Mouse (Mus musculus): ENCODE measurements around the gene Mrpl49. TPM values are rescaled to one million over a fixed set of nuclear protein-coding genes. Genes with fewer than 3 reads are reported as not detected.
"Not testable (repeated sequence)": the region's sequence is repeated elsewhere in the genome, so short reads cannot be mapped to it uniquely, and the experiment has no call there.

Gene Mrpl49
- polyA plus RNA-seq, 1 experiment from 2014 or later = 75.6 TPM

- peak; percentile 93 for ATAC-seq
- H3K36me3 ChIP-seq (ENCODE audit: poor library complexity, severe bottlenecking) = peaks cover 35% of the 10 kb centered on the region
- peak within 1 kb of the TSS; percentile 95 for H3K4me3 ChIP-seq
- peaks cover 27% of the 10 kb centered on the region for H3K4me1 ChIP-seq
- H3K27me3 ChIP-seq = no peaks in the 10 kb centered on the region
- H3K27ac ChIP-seq = peak within 1 kb of the TSS; percentile 98
- peak within 1 kb of the TSS; percentile 99 for H3K4me2 ChIP-seq
- peak within 1 kb of the TSS; percentile 95 for H3K9ac ChIP-seq
- no peaks in the 10 kb centered on the region for H3K9me3 ChIP-seq (replicated peaks)
- WGBS = under 1% methylated on average over 65 of the region's 65 CpGs
These were observed 11.1 kb downstream of the Mrpl49 start, which contains the start of gene Syvn1 for GRCm38 (mm10) chr19:6046294-6047153. Gene Syvn1, plus strand, starts transcription at chr19:6046576.

GRCm38 (mm10) chr19:6045366-6046293, 12.0 kb downstream of the Mrpl49 start:
- WGBS = 21% methylated on average over 20 of the region's 20 CpGs
- H3K9ac ChIP-seq = peak overlapping the region; percentile 95
- H3K9me3 ChIP-seq (replicated peaks) = no peaks in the 10 kb centered on the region
- H3K27ac ChIP-seq = peak overlapping the region; percentile 98
- H3K27me3 ChIP-seq = no peaks in the 10 kb centered on the region
- peaks cover 27% of the 10 kb centered on the region for H3K4me1 ChIP-seq
- peak overlapping the region; percentile 95 for H3K4me3 ChIP-seq
- peak overlapping the region; percentile 99 for H3K4me2 ChIP-seq
- ATAC-seq = peak; percentile 55
- H3K36me3 ChIP-seq (ENCODE audit: poor library complexity, severe bottlenecking) = peaks cover 26% of the 10 kb centered on the region

GRCm38 (mm10) chr19:6044102-6044501, 13.5 kb downstream of the Mrpl49 start:
- Histone ChIP-seq H3K36me3 (ENCODE audit: poor library complexity, severe bottlenecking) (peaks cover 11% of the 10 kb centered on the region), H3K4me1 (peaks cover 27% of the 10 kb centered on the region)
- not testable (repeated sequence) for H3K9ac ChIP-seq; ATAC-seq; H3K27me3 ChIP-seq; H3K27ac ChIP-seq; H3K9me3 ChIP-seq (replicated peaks); H3K4me2 ChIP-seq; H3K4me3 ChIP-seq
- WGBS = 65% methylated on average over 4 of the region's 4 CpGs

GRCm38 (mm10) chr19:6042293-6042692, 15.3 kb downstream of the Mrpl49 start:
- no peak overlapping the region for H3K4me2 ChIP-seq
- H3K4me1 ChIP-seq = peaks cover 12% of the 10 kb centered on the region
- H3K27me3 ChIP-seq = no peaks in the 10 kb centered on the region
- H3K36me3 ChIP-seq (ENCODE audit: poor library complexity, severe bottlenecking) = no peaks in the 10 kb centered on the region
- H3K27ac ChIP-seq = no peak overlapping the region
- H3K9me3 ChIP-seq (replicated peaks) = no peaks in the 10 kb centered on the region
- H3K4me3 ChIP-seq = no peak overlapping the region
- 82% methylated on average over 9 of the region's 9 CpGs for WGBS
- no peak for ATAC-seq
- H3K9ac ChIP-seq = no peak overlapping the region

GRCm38 (mm10) chr19:6040002-6040401, 17.6 kb downstream of the Mrpl49 start:
- Histone ChIP-seq H3K4me3 (no peak overlapping the region), H3K9me3 (replicated peaks) (no peaks in the 10 kb centered on the region), H3K27me3 (no peaks in the 10 kb centered on the region), H3K4me2 (no peak overlapping the region), H3K9ac (no peak overlapping the region), H3K36me3 (ENCODE audit: poor library complexity, severe bottlenecking) (no peaks in the 10 kb centered on the region), H3K27ac (no peak overlapping the region), H3K4me1 (peaks cover 2% of the 10 kb centered on the region)
- no peak for ATAC-seq

- 84% methylated on average over 7 of the region's 7 CpGs for WGBS
- H3K4me1 ChIP-seq = no peaks in the 10 kb centered on the region
- ATAC-seq = no peak
- no peaks in the 10 kb centered on the region for H3K27me3 ChIP-seq
- H3K4me2 ChIP-seq = no peak overlapping the region
- H3K9me3 ChIP-seq (replicated peaks) = no peaks in the 10 kb centered on the region
- no peak overlapping the region for H3K4me3 ChIP-seq
- no peaks in the 10 kb centered on the region for H3K36me3 ChIP-seq (ENCODE audit: poor library complexity, severe bottlenecking)
- no peak overlapping the region for H3K9ac ChIP-seq
- H3K27ac ChIP-seq = no peak overlapping the region
These were observed 19.3 kb downstream of the Mrpl49 start for GRCm38 (mm10) chr19:6038326-6038725.

GRCm38 (mm10) chr19:6037695-6038094, 19.9 kb downstream of the Mrpl49 start:
- H3K9ac ChIP-seq = no peak overlapping the region
- ATAC-seq = no peak
- no peak overlapping the region for H3K4me3 ChIP-seq
- H3K36me3 ChIP-seq (ENCODE audit: poor library complexity, severe bottlenecking) = no peaks in the 10 kb centered on the region
- no peak overlapping the region for H3K27ac ChIP-seq
- no peaks in the 10 kb centered on the region for H3K9me3 ChIP-seq (replicated peaks)
- H3K27me3 ChIP-seq = no peaks in the 10 kb centered on the region
- H3K4me1 ChIP-seq = no peaks in the 10 kb centered on the region
- no peak overlapping the region for H3K4me2 ChIP-seq

GRCm38 (mm10) chr19:6035966-6036585, 21.5 kb downstream of the Mrpl49 start:
- H3K36me3 ChIP-seq (ENCODE audit: poor library complexity, severe bottlenecking) = no peaks in the 10 kb centered on the region
- WGBS = 83% methylated on average over 9 of the region's 9 CpGs

GRCm38 (mm10) chr19:6030520-6031280, 26.9 kb downstream of the Mrpl49 start:
- Histone ChIP-seq H3K27ac (no peak overlapping the region), H3K4me2 (no peak overlapping the region), H3K9ac (no peak overlapping the region), H3K36me3 (ENCODE audit: poor library complexity, severe bottlenecking) (no peaks in the 10 kb centered on the region), H3K4me3 (no peak overlapping the region), H3K4me1 (no peaks in the 10 kb centered on the region), H3K27me3 (no peaks in the 10 kb centered on the region), H3K9me3 (replicated peaks) (no peaks in the 10 kb centered on the region)
- ATAC-seq = no peak
- 73% methylated on average over 14 of the region's 14 CpGs for WGBS

More at GRCm38 (mm10) chr19:6035966-6036585, 21.5 kb downstream of the Mrpl49 start:
- H3K27me3 ChIP-seq = no peaks in the 10 kb centered on the region
- H3K4me3 ChIP-seq = no peak overlapping the region
- no peak overlapping the region for H3K9ac ChIP-seq
- ATAC-seq = no peak
- no peaks in the 10 kb centered on the region for H3K4me1 ChIP-seq
- H3K27ac ChIP-seq = no peak overlapping the region
- H3K9me3 ChIP-seq (replicated peaks) = no peaks in the 10 kb centered on the region
- H3K4me2 ChIP-seq = no peak overlapping the region

- H3K4me2 ChIP-seq = no peak overlapping the region
- no peaks in the 10 kb centered on the region for H3K4me1 ChIP-seq
- H3K9me3 ChIP-seq (replicated peaks) = no peaks in the 10 kb centered on the region
- no peak overlapping the region for H3K27ac ChIP-seq
- H3K27me3 ChIP-seq = no peaks in the 10 kb centered on the region
- WGBS = 79% methylated on average over 9 of the region's 9 CpGs
- no peak overlapping the region for H3K4me3 ChIP-seq
- ATAC-seq = no peak
- no peaks in the 10 kb centered on the region for H3K36me3 ChIP-seq (ENCODE audit: poor library complexity, severe bottlenecking)
- no peak overlapping the region for H3K9ac ChIP-seq
These were observed 28.2 kb downstream of the Mrpl49 start for GRCm38 (mm10) chr19:6029426-6029825.

- H3K4me3 ChIP-seq = no peak overlapping the region
- no peaks in the 10 kb centered on the region for H3K4me1 ChIP-seq
- H3K4me2 ChIP-seq = no peak overlapping the region
- no peak overlapping the region for H3K27ac ChIP-seq
- H3K36me3 ChIP-seq (ENCODE audit: poor library complexity, severe bottlenecking) = no peaks in the 10 kb centered on the region
- H3K27me3 ChIP-seq = no peaks in the 10 kb centered on the region
- WGBS = 88% methylated on average over 6 of the region's 6 CpGs
- H3K9me3 ChIP-seq (replicated peaks) = no peaks in the 10 kb centered on the region
- no peak for ATAC-seq
- no peak overlapping the region for H3K9ac ChIP-seq
These were observed 28.6 kb downstream of the Mrpl49 start for GRCm38 (mm10) chr19:6028991-6029390.
